Mouse (Mus musculus) large intestine, adult 2 months (tissue): Measurements from ENCODE around the gene Hap1. TPM values are rescaled to one million over a fixed set of nuclear protein-coding genes. Genes with fewer than 3 reads are reported as not detected.
A peak's percentile ranks its signal among the peaks of the same experiment; 100 is the strongest.
"Not testable (repeated sequence)": the region's sequence is repeated elsewhere in the genome, so short reads cannot be mapped to it uniquely, and the experiment has no call there.

Experiments used
- DNase-seq: peaks from one replicate; pipeline ENCODE4 v3.0.0-alpha.2; 2012; ENCODE audit warnings: low read depth, low spot score
- WGBS: fragments of 180-500 bp; shearing (Covaris S2); methylation state at CpG from one replicate; pipeline ENCODE4 v1.1.7; 2018; 5-methylcytosine and 5-hydroxymethylcytosine counted together
- polyA plus RNA-seq: library from polyadenylated mRNA; depleted of rRNA; stranded (reverse); fragments of >200 nt; gene quantifications from 2 replicates; pipeline ENCODE4 v1.2.3, GENCODE M21; 2012

Hap1 gene
- polyA plus RNA-seq, 1 experiment = 5.2 TPM

DNA sequence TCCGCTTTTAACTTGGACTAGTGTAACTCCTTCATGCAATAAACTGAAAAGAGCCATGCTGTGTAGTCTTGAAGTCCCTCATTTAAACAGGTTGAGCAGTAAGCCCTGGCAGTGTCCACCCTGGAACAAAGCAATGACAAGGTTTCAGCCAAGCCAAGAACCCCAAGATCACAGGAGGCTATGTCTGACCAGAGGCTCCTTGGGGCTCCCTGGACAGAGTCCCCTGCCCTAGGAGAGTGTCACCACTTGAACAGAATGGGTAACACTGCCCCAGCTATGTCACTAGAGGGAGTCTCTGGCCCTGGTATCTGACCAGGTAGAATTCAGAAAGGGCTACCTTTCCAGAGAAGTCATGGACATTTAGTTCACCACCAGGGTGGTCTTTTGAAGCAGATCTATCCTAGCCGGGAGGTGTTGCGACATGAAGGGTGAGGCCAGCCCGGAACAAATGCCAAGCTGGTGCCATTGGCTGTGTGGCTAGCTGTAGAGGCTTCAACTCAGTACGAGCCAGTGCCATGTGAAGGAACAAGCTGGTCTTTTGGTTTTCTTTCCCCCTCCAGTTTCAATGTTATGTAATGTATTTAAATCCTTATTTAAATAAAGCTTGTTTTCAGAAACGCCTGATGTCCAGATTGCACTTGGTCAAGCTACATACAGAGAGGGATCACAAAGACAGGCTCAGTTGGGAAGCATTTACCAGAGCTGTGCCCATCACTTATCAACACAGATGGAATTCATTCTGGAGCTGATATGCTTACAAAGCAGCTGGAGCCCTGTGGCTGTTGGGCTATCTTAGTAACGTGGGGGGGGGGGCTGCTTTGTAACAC, 34.2 kb downstream of the Hap1 start:
- DNase-seq = not testable (repeated sequence)
- WGBS = 29% methylated on average over 7 of the region's 7 CpGs

DNA sequence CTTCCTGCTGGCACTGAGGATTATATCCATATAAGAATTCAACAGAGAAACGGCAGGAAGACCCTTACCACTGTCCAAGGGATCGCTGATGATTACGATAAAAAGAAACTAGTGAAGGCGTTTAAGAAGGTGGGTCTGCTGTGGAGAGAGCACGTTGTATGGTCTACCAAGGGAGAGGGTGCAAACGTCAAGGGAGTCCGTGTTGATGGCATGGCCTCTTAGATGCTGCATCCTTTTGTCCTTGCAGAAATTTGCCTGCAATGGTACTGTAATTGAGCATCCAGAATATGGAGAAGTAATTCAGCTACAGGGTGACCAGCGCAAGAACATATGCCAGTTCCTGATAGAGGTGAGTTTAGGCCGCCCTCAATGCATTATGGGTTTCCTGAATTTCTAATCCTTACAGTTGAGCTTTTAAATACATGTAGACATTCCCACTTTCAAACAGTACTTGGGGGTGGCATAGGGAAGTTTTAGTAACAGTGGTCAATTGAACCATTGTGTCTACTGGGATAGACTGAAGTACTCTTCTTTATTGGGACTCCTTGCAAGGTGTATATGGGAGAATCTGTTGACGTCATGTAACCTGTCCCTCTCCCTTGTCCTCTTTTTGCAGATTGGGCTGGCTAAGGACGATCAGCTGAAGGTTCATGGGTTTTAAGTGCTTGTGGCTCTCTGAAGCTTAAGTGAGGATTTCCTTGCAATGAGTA, 35.1 kb downstream of the Hap1 start:
- WGBS = 7% methylated on average over 11 of the region's 11 CpGs
- not testable (repeated sequence) for DNase-seq

GRCm38 (mm10) chr11:100320172-100320630, 35.7 kb downstream of the Hap1 start:
- under 1% methylated on average over 40 of the region's 40 CpGs for WGBS
- DNase-seq = peak; percentile 95

DNA sequence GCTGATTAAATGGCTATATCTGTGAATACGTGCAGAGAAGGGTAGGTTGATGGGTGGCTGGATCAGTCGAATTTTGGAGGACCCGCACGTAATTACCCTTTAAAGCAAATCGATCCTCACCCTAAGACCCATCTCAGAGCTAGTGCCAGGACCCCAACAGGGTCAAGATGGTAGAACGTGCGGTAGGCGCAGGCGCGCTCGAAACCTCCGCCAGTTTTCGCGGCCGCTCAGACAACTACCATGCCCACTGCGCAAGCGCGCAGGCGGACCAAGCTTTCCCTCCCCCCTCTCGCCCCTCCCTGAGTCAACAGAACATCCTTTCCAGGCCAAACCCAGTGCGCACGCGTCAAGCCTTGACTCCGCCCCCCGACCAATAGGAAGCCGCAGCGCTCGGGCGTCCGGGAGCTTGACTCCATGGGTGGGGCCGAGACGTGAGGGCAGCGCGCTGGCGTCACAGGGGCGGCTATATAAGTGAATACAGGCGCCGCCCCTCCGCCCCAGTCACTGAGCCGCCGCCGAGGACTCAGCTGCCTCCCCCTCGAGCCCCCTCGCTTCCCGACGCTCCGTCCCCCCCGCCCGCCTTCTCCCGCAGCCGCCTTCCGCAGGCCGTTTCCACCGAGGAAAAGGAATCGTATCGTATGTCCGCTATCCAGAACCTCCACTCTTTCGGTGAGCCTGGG, 36.3 kb downstream of the Hap1 start, which contains the start of gene Eif1:
Gene Eif1 (plus strand): TSS at position 394 of the 680 bp plus-strand sequence.
- DNase-seq = peak; percentile 100
- 1% methylated on average over 53 of the region's 58 CpGs for WGBS

DNA sequence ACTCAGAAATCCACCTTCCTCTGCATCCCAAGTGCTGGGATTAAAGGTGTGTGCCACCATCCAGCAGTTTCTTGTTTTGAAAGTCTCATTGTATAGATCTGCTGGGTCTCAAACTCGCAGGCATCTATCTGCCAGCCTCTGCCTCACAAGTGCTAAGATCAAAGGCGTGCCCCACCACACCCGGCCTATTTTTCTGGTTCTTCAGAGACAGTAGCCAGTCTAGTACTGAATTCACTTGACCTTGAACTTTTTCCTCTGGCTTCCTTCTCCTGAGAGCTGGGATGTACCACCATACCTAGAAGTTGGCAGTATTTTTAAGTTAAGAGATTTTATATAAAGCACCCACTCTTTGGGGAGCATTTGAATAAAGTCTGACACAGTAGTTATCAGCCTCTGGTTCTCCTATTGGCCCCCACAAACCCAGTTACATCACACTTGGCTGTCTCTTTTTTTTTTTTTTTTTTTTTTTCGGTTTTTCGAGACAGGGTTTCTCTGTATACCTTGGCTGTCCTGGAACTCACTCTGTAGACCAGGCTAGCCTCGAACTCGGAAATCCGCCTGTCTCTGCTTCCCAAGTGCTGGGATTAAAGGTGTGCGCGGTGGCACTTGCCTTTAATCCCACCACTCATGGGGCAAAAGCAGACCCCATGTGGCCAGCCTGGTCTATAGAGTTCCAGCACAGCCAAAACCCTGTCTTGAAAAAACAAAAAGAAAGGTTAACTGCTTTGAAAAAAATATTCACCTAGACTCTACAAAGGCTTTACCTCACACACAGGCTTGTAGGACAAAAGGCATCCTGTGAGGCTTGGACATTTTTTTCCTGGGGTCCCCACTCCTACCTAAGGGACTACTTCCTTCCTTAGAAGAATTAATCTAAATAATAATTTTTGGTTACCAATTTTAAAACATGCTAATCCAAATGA, 37.1 kb downstream of the Hap1 start:
- no peak for DNase-seq
- WGBS = 71% methylated on average over 10 of the region's 10 CpGs

DNA sequence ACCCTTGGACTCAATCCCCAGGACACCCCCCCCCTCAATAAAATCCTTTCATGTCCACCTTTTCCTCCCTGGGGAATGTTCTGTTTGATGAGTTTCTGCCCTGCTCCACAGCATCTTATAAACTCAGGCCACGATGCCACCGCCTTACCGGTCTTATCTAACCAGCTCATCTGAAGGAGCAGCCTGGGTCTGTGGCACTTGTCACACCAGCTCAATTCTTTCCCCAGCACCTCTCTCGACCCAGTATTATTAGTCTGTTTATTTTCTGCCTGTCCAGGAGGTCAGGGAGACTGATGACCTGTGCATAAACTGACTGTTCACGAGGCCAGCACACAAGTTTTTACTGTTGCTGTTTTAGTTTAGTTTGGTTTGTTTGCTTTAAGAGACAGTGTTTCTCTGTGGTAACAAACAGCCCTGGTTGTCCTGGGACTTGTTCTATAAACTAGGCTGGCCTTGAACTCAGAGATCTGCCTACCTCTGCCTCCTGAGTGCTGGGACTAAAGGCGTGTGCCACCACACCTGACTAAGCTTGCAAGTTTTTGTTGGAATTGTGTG, 38.0 kb downstream of the Hap1 start:
- no peak for DNase-seq
- 54% methylated on average over 6 of the region's 6 CpGs for WGBS

DNA sequence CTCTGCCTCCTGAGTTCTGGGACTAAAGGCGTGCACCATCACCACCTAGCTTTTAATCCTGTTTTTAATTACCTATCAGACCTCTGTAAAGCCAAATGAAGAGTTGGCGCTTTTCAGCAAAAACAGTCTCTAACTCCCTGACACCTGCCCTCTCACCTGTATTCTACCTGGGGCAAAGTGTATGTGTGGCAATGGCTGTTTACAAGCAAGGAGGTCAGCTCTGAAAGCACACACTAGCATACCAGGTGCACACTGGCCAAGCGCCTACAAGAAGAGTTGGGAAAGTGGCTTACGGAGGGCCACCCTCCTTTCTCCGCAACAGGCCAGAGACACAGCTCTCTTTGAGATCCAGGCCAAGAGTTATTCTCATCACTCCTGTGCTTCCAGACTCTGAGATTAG, 40.5 kb downstream of the Hap1 start:
- WGBS = 69% methylated on average over 5 of the region's 5 CpGs
- DNase-seq = no peak

- WGBS = 93% methylated on average over 6 of the region's 6 CpGs
- no peak for DNase-seq
Observed at GRCm38 (mm10) chr11:100313424-100313823, 42.5 kb downstream of the Hap1 start.

GRCm38 (mm10) chr11:100312096-100312679, 43.7 kb downstream of the Hap1 start:
- 45% methylated on average over 5 of the region's 5 CpGs for WGBS
- DNase-seq = no peak

DNA sequence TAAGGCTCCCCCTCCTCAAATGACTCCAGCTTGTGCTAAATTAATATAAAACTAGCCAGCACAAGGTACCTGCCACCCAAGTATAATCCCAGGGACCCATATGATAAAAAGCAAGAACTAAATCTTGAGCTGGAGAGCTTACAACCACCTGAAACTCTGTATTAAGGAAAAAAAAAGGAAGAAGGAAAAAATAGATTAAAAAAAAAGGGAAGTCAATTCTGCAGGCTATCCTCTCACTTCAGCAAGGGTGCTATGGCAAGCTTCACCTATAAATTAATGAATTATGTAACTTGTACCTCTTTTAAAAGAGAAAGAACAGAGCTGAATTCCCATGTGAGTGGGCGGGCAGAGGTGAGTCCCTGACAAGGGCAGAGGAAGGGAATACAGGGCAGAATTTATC, 44.3 kb downstream of the Hap1 start:
- 64% methylated on average over 1 of the region's 1 CpGs for WGBS
- no peak for DNase-seq

GRCm38 (mm10) chr11:100308672-100309071, 47.3 kb downstream of the Hap1 start:
- DNase-seq = not testable (repeated sequence)
- WGBS = 86% methylated on average over 5 of the region's 6 CpGs

- 74% methylated on average over 5 of the region's 5 CpGs for WGBS
- no peak for DNase-seq
Observed at GRCm38 (mm10) chr11:100307900-100308299, 48.0 kb downstream of the Hap1 start.

DNA sequence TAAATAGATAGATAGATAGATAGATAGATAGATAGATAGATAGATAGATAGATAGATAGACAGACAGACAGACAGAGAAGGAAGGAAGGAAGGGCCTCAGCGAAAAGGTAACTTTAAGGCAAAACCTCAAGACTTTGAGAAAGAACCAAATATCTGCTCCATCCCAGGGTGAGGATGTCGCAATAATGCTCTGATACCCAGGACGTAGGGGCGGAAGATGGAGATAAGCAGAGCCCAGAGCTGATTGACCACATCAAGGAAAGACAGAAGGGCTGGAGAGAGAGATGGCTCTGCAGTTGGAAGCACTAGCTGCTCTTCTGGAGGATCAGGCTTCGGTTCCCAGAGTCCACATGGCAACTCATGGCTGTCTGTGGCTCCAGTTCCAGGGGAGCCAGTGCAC, 54.6 kb downstream of the Hap1 start:
- WGBS = 67% methylated on average over 5 of the region's 5 CpGs
- DNase-seq = no peak

- 8% methylated on average over 5 of the region's 5 CpGs for WGBS
Observed at GRCm38 (mm10) chr11:100300293-100300692, 55.6 kb downstream of the Hap1 start.

GRCm38 (mm10) chr11:100298274-100299036, 57.5 kb downstream of the Hap1 start:
- WGBS = 19% methylated on average over 18 of the region's 18 CpGs
- no peak for DNase-seq

More at GRCm38 (mm10) chr11:100300293-100300692, 55.6 kb downstream of the Hap1 start:
- no peak for DNase-seq

DNA sequence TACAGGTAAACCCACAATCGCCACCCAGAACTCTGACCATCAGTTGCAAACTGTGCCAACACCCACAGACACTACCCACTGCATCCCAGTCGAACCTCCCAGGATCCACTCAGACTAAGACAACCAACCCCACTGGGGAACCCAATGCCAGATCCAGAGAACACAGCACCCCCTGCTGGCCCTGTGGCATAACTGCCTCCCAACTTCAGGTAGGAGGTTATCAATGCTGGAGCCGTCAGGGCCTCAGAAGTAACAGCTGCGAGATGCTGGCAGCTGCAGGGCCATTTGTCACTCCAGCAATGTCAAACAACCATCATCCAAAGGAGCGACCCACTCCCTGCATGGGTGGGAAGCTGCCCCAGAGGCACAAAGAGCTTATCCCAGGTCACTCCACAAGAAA, 58.1 kb downstream of the Hap1 start:
- DNase-seq = no peak
- 27% methylated on average over 5 of the region's 5 CpGs for WGBS
